Mouse (Mus musculus) neutrophil, adult 5-6 weeks (primary cell): ENCODE results near the gene Rwdd3. TPM values are rescaled to one million over a fixed set of nuclear protein-coding genes. Genes with fewer than 3 reads are reported as not detected.

Source experiments
- ATAC-seq: fragments of 151-379, 151-347 bp; 2 replicates; pipeline ENCODE4 v1.8.0; 2017; ENCODE audit warnings: mild to moderate bottlenecking, moderate TSS enrichment; ENCODE audit not compliant: insufficient number of reproducible peaks, poor library complexity, low FRiP score, severe bottlenecking; ENCODE audit errors: extremely low read depth
- total RNA-seq: library from RNA; stranded (forward); fragments of 200-1000 nt; gene quantifications from 2 replicates; pipeline ENCODE4 v1.2.3, GENCODE M21; 2017

The Rwdd3 gene
- total RNA-seq, 1 experiment from 2014 or later: 6.5 TPM

GRCm38 (mm10) chr3:121163271-121163819, 8.2 kb downstream of the Rwdd3 start:
- peak; percentile 80 for ATAC-seq

GRCm38 (mm10) chr3:121161661-121162060, 9.8 kb downstream of the Rwdd3 start:
- ATAC-seq: peak; percentile 33; the same call in 1 of the 2 replicates

GRCm38 (mm10) chr3:121160424-121160823, 11.1 kb downstream of the Rwdd3 start:
- no peak for ATAC-seq

DNA sequence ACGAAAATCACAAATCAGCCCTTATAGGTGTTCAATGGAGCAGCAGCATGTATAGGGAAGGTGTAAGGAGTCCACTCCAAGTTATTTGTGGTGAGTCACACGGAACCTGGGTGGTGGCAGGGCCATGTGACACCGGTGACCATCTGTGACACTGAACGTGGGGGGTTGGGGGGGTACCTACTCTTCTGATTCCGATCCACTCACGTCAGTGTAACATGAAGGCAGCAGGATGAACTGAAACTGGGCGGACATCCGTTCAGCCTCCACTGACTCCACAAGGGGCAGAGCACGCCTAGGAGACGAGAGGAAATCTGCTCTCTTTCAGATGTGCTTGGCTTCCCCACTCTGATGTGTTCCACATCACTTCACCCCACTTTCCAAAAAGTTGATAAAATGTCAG, 11.9 kb downstream of the Rwdd3 start:
- ATAC-seq: peak; percentile 59

DNA sequence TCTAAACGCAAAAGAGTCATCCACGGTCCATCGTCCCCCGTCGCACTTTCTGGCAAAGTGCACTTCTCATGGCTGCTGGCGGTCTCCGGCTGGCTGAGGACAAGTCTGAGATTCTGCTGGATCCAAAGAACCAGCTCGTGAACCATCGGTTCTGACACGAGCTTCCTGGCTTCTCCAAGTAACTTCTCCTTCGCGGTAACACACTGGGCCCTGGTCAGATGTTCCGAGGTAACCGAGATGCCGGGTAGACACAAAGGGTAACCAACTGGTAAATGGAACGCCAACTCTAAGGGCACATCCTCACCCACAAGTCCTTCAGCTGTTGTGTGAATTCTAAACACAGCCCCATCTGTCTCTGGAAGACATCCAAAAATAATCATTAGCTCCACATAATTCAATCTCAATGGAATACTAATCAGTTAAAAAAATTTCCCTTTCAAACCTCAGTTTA, 12.6 kb downstream of the Rwdd3 start:
- no peak for ATAC-seq

GRCm38 (mm10) chr3:121157546-121158330, 13.8 kb downstream of the Rwdd3 start:
- ATAC-seq: no peak

DNA sequence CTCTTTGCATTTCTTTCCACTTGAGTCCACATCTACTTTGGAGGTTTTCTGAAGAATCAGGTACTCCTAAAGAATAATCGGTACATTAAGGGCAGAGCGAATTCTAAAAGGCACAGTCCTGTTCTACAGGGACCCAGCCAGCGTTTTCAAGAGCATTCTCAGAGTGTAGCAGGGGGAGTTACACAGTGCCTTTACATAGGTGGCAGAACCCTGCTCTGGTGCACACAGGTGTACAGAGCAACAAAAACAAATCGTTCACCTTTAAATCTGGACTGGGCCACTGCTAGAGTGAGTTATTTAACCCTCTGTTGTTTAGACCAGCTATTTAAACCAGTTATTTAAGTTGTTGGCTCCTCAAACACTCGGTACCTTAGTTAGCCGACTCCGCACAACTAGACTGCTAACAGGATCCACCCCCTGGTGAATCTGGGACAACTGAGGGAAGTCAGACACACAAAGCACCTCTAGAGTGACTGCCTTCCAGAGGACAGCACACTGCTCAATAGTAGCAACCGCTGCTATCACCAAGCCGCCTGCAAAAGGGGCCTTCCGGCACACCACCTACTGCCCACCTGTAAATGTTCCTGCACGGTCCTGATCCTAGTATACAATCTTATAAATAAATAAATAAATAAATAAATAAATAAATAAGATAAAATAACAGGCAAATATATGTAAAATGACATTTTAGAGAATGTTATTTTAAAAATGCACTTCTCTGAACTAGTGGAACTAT, 14.9 kb downstream of the Rwdd3 start:
- no peak for ATAC-seq

DNA sequence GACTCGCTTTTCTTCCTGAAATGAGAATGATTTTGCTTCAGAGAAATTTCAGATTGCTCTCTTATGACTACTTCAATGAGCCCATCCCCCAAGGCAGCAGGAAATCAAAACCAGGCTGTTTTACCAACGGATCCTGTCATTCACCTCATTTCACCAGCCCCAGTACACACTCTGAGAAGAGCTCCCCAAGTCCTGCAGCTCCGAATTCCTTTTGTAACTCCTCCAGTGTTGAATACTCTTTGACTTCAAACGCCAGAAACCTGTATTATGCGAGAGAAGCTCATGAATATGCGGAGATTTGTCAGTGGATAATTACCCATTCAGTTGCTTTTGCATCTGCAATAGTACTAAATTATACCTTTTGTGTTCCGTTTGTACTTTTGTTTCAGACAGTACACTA, 15.5 kb downstream of the Rwdd3 start:
- ATAC-seq: no peak

DNA sequence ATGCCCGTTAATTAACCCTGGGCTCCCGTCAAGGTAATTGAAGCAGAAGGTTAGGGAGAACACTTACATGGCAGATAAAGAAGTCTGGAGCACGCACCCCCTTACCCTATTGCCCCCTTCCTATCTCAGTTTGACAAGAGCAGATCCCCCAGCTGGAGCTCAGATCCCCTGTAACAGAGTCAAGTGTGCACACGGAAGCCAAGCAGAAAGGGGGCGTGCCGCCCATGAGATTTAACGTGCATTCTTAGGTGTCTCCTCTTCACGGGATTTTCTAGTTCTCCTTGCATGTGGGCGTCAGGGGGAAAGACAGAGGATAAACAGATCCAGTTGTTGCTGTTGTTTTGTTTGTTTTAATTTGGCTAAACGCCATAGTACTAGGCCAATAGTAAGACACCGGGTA, 37.6 kb downstream of the Rwdd3 start:
- no peak for ATAC-seq

GRCm38 (mm10) chr3:121133039-121133438, 38.5 kb downstream of the Rwdd3 start:
- no peak for ATAC-seq

- ATAC-seq: no peak
Observed at GRCm38 (mm10) chr3:121127171-121127570, 44.3 kb downstream of the Rwdd3 start.

DNA sequence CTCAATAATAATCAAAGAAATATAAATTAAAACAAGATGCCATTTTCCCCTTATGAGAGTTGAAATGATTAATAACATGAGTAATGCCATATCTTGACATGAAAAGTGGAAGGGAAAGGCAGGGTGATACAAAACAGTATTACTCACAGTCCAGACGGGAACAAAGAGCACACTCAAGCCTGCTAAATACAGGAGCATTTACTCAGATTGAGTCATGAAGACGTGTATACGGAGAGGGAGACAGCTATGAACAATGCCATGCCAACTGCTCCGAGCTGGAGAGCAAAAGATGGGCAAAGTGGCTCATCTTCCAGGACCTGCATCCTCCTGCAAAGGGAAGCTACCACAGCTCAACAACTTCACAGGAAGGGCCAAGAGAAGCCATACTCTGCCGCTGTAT, 45.0 kb downstream of the Rwdd3 start:
- ATAC-seq: no peak

GRCm38 (mm10) chr3:121121072-121121471, 50.4 kb downstream of the Rwdd3 start:
- no peak for ATAC-seq

DNA sequence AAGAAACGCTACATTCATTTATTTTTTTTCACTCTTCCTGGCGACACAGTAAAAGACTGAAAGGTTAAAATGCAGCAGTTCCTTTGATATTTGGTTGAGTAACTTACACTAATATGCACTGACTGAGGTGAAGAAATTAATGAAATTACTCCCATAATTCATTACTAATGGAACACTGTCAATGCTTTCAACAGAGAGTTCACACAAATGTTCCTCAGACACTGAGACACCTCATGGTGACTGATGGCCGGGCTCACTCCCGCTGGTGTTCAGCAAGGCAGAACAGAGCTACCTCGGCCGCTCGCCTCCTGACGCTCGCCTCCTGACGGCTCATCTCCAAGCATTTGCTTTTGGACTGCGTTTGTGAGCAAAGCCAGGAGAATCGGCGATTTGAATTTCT, 54.9 kb downstream of the Rwdd3 start:
- no peak for ATAC-seq

GRCm38 (mm10) chr3:121116067-121116466, 55.4 kb downstream of the Rwdd3 start:
- ATAC-seq: no peak

DNA sequence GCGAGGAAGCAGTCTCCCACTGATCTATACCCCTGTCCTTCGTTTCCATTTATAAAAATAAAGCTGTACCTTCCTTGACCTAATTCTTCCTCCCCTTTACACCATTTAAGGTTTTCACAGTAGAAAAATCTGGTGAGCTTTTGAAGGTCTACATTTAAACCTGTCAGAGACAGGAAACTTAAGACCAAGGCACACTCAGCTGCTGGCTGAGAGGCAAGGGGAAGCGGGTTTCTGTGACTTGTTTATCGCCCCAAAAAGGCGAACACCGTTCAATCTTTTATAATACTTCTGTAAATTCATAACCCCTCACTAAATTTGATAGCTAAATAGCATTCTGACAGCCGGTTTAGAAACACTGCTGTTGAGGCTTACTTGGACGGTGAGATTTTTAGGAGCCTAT, 60.4 kb downstream of the Rwdd3 start:
- ATAC-seq: no peak

GRCm38 (mm10) chr3:121110430-121110829, 61.1 kb downstream of the Rwdd3 start:
- no peak for ATAC-seq

GRCm38 (mm10) chr3:121107481-121107880, 64.0 kb downstream of the Rwdd3 start:
- no peak for ATAC-seq

DNA sequence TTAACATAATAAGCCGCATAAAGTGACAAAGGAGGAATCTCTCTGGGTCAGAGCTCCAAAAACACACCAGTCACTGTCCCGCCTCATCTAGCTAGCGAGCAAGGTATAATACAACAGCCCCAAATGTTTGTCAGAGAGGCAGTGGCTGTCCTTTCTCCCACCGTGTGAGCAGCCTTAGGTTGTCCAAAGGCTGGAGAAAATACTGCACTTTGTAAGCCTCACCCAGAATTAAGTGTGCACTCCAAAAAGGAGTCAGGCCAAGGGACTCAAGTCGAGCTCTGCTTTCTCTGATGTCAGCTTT, 66.1 kb downstream of the Rwdd3 start:
- no peak for ATAC-seq
